Mouse (Mus musculus) small intestine, adult 2 months (tissue): ENCODE results near the gene Plac1.

Experiments used
- CTCF ChIP-seq: fragments of 200-500 bp; IDR thresholded peaks from 2 replicates; pipeline ENCODE4 v1.5.1; 2012; ENCODE audit warnings: low read depth, mild to moderate bottlenecking, control low read depth, inconsistent platforms, low read length, moderate library complexity, mixed read lengths; ENCODE audit not compliant: insufficient replicate concordance, insufficient read length; ENCODE audit errors: extremely low read depth
- POLR2A ChIP-seq: fragments of 200-500 bp; IDR thresholded peaks from 2 replicates; pipeline ENCODE4 v1.6.1; 2012; ENCODE audit warnings: low read depth, mild to moderate bottlenecking, control low read depth, inconsistent platforms, low read length, moderate library complexity

DNA sequence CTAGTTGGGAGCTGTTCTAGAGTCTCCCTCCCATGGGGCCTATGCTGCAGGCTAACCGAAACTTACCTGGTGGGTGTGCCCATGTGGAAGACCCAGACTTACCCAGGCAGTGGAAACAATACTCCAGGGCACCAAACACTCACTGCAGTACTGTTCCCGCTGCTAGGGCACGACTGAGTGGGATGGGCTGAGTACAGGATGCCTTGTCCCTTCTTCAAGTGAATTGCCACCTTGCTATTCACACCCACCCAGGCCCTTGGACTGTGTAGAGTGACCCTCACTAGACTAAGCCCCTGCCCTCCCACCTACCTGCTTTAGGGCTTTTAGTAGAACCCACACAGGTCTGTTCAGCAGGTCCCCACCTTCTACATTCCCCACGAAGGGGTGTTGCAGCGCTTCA, 186.0 kb downstream of the Plac1 start:
- TF ChIP-seq CTCF (no peak), POLR2A (no peak)
